Mouse (Mus musculus): ENCODE results near the gene Tulp2. TPM values are rescaled to one million over a fixed set of nuclear protein-coding genes. Genes with fewer than 3 reads are reported as not detected.
"Not testable (repeated sequence)": the region's sequence is repeated elsewhere in the genome, so short reads cannot be mapped to it uniquely, and the experiment has no call there.

The Tulp2 gene
- polyA plus RNA-seq, 1 experiment = 0.13 TPM

DNA sequence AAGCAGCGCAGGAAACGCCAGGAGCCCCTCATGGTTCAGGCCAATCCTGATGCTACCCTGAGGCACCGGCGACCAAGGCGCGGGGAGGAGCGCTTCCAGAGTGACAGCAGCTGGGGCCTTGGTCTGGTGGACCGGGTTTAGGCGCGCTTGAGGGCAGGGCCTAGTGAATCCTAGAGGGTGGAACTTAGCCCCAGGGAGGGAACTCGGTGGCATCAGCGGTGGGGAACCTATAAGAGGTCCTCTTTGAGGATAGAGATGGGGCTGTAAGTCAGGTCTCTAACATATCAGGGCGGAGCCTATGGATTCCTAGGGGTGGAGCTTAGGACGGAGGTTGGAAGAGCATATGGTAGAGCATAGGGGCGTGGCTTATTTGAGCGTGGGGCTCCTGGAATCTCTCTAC is 33.8 kb downstream of the Tulp2 start:
- Histone ChIP-seq H3K4me1 (ENCODE audit: control insufficient read depth, insufficient read depth, low read length) (no peaks in the 10 kb centered on the region), H3K4me3 (ENCODE audit: insufficient read depth, low read length) (no peak overlapping the region), H3K27ac (ENCODE audit: insufficient read depth, low read length) (no peak overlapping the region)
- no peak for TF ChIP-seq CTCF (IDR thresholded peaks at IDR 0.05; ENCODE audit: extremely low read depth, insufficient read depth, low read length)
- no peak for TF ChIP-seq POLR2A (IDR thresholded peaks at IDR 0.05; ENCODE audit: extremely low read depth, insufficient read depth, low read length)

GRCm38 (mm10) chr7:45516846-45517245 is 35.2 kb downstream of the Tulp2 start:
- not testable (repeated sequence) for H3K4me3 ChIP-seq (ENCODE audit: insufficient read depth, low read length); H3K4me1 ChIP-seq (ENCODE audit: control insufficient read depth, insufficient read depth, low read length); H3K27ac ChIP-seq (ENCODE audit: insufficient read depth, low read length)
- TF ChIP-seq CTCF (IDR thresholded peaks at IDR 0.05; ENCODE audit: extremely low read depth, insufficient read depth, low read length) = 0 out of 2 replicates have a peak, but pooled peaks have one; percentile 1

DNA sequence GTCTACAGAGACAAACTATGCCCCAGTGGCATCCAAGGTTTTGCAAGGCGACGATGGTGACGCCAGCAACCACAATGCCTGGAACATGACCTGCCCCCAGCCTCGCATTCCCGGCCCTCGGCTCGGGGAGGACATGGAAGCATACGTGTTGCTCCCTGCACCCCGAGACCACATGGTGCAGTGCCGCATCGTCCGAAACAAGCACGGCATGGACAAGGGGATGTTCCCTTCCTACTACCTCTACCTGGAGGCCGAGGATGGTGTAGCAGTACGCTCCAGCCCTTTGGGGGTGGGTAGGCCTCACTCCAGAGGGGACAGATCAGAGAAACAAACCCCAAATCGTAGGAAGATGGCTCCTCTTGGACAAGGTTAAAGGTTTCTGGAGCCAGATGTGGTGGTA is 36.9 kb downstream of the Tulp2 start:
- 0 out of 2 replicates have a peak, but pooled peaks cover 1% of the 10 kb centered on the region for H3K4me1 ChIP-seq (ENCODE audit: control insufficient read depth, insufficient read depth, low read length)
- no peak overlapping the region for H3K27ac ChIP-seq (ENCODE audit: insufficient read depth, low read length)
- no peak overlapping the region for H3K4me3 ChIP-seq (ENCODE audit: insufficient read depth, low read length)
- no peak for TF ChIP-seq CTCF (IDR thresholded peaks at IDR 0.05; ENCODE audit: extremely low read depth, insufficient read depth, low read length)

DNA sequence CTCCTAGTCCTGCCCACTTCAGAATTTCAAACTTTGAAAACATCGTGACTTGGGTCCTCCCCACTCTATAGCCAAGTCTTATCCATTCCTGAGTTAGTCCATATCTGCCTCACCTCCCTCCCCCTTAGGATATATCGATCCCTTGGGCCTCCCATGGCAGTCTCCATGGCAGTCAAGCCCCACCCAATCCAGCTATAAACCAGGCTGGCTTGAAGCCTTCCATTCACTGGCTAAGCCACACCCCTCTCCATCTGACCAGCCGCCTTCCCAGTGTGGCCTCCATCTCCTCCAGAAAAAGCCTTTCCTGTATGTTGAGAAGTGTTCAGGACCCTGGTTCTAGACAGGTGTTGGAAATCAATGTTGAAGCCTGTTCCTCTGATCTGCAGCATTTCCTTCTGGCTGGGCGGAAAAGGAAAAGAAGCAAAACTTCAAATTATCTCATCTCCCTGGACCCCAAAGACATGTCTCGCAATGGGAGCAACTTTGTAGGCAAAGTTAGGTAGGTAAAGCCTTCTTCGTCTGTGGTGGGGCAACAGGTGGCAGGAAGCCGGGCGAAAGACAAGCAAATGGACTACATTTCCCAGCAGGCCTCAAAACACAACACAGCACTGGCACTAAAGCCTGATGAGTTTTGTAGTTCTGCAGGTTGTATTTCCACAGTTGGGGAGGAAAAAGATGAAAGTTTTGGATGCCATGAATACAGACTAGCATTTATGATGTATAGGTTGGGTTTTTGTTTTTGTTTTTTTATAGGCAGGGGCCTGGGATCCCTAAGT is 37.9 kb downstream of the Tulp2 start:
- TF ChIP-seq CTCF (IDR thresholded peaks at IDR 0.05; ENCODE audit: extremely low read depth, insufficient read depth, low read length) (no peak), POLR2A (IDR thresholded peaks at IDR 0.05; ENCODE audit: extremely low read depth, insufficient read depth, low read length) (no peak)
- H3K4me3 ChIP-seq (ENCODE audit: insufficient read depth, low read length) = no peak overlapping the region
- H3K27ac ChIP-seq (ENCODE audit: insufficient read depth, low read length) = no peak overlapping the region
- 0 out of 2 replicates have a peak, but pooled peaks cover 3% of the 10 kb centered on the region for H3K4me1 ChIP-seq (ENCODE audit: control insufficient read depth, insufficient read depth, low read length)

- Histone ChIP-seq H3K27ac (ENCODE audit: insufficient read depth, low read length) (no peak overlapping the region), H3K4me3 (ENCODE audit: insufficient read depth, low read length) (no peak overlapping the region), H3K4me1 (ENCODE audit: control insufficient read depth, insufficient read depth, low read length) (peaks cover 7% of the 10 kb centered on the region; the same call in 1 of the 2 replicates)
- TF ChIP-seq POLR2A (IDR thresholded peaks at IDR 0.05; ENCODE audit: extremely low read depth, insufficient read depth, low read length) (no peak), CTCF (IDR thresholded peaks at IDR 0.05; ENCODE audit: extremely low read depth, insufficient read depth, low read length) (no peak)
Measured at GRCm38 (mm10) chr7:45520605-45521004, 38.9 kb downstream of the Tulp2 start.

- H3K27ac ChIP-seq (ENCODE audit: insufficient read depth, low read length) = no peak overlapping the region
- TF ChIP-seq POLR2A (IDR thresholded peaks at IDR 0.05; ENCODE audit: extremely low read depth, insufficient read depth, low read length) = peak; percentile 67; the same call in 1 of the 2 replicates
- no peak for TF ChIP-seq CTCF (IDR thresholded peaks at IDR 0.05; ENCODE audit: extremely low read depth, insufficient read depth, low read length)
- peak overlapping the region; percentile 32 for H3K4me3 ChIP-seq (ENCODE audit: insufficient read depth, low read length)
- peaks cover 7% of the 10 kb centered on the region; the same call in 1 of the 2 replicates for H3K4me1 ChIP-seq (ENCODE audit: control insufficient read depth, insufficient read depth, low read length)
Measured at GRCm38 (mm10) chr7:45521728-45522184, 40.1 kb downstream of the Tulp2 start.

DNA sequence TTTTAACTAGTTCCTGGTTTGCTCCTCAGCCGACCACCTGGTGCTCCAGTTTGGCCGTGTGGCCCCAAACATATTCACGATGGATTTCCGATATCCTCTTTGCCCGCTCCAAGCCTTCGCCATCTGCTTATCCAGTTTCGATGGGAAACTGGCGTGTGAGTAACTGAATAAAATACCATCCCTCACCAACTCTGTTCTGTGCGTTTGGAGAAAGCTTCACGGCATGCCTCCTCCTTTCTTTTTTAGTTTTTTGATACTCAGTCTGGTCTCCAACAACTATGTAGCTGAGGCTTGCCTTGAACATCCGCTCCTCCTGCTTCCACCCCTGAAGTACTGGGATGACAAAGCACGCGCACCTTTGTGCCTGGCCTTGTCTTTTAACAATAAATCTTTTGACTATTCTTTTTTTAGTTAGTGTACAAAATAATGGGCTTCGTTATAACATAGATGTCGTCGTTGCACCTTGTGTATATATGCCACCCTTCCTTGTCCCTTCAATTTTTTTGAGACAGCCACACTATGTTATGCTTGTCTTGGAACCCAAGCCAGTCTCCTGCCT is 40.6 kb downstream of the Tulp2 start:
- Histone ChIP-seq H3K4me1 (ENCODE audit: control insufficient read depth, insufficient read depth, low read length) (peaks cover 7% of the 10 kb centered on the region; the same call in 1 of the 2 replicates), H3K4me3 (ENCODE audit: insufficient read depth, low read length) (peak overlapping the region; percentile 32), H3K27ac (ENCODE audit: insufficient read depth, low read length) (no peak overlapping the region)
- TF ChIP-seq POLR2A (IDR thresholded peaks at IDR 0.05; ENCODE audit: extremely low read depth, insufficient read depth, low read length) (no peak), CTCF (IDR thresholded peaks at IDR 0.05; ENCODE audit: extremely low read depth, insufficient read depth, low read length) (no peak)

- peaks cover 7% of the 10 kb centered on the region; the same call in 1 of the 2 replicates for H3K4me1 ChIP-seq (ENCODE audit: control insufficient read depth, insufficient read depth, low read length)
- H3K4me3 ChIP-seq (ENCODE audit: insufficient read depth, low read length) = no peak overlapping the region
- no peak overlapping the region for H3K27ac ChIP-seq (ENCODE audit: insufficient read depth, low read length)
- TF ChIP-seq POLR2A (IDR thresholded peaks at IDR 0.05; ENCODE audit: extremely low read depth, insufficient read depth, low read length) = no peak
- TF ChIP-seq CTCF (IDR thresholded peaks at IDR 0.05; ENCODE audit: extremely low read depth, insufficient read depth, low read length) = no peak
Measured at GRCm38 (mm10) chr7:45522957-45523676, 41.4 kb downstream of the Tulp2 start.

- Histone ChIP-seq H3K27ac (ENCODE audit: insufficient read depth, low read length) (no peak overlapping the region), H3K4me1 (ENCODE audit: control insufficient read depth, insufficient read depth, low read length) (peaks cover 7% of the 10 kb centered on the region; the same call in 1 of the 2 replicates), H3K4me3 (ENCODE audit: insufficient read depth, low read length) (no peak overlapping the region)
- TF ChIP-seq POLR2A (IDR thresholded peaks at IDR 0.05; ENCODE audit: extremely low read depth, insufficient read depth, low read length) = no peak
Measured at GRCm38 (mm10) chr7:45523678-45524170, 42.0 kb downstream of the Tulp2 start.

All from cortical plate, adult 2 months (tissue).